Mouse (Mus musculus) kidney, embryonic 14.5 days (tissue): ENCODE measurements at regions not wholly inside any gene's neighbourhood (a gene's known extent, or its start where the extent isn't known, plus 50 kb on each side); places are given as distances from the start of the nearest gene placed in this dataset.

Experiments
- ATAC-seq: fragments of 200-750 bp; cut with Nextera tagmentation; 2 replicates; pipeline ENCODE4 v1.8.0; 2017; ENCODE audit warnings: moderate number of reproducible peaks, mild to moderate bottlenecking, moderate TSS enrichment, moderate library complexity; ENCODE audit not compliant: low FRiP score, low TSS enrichment
- H3K27ac ChIP-seq: fragments of 300-500 bp; sonication (generic); 2 replicates; pipeline ENCODE4 v1.5.1; 2014; ENCODE audit warnings: low read depth, mild to moderate bottlenecking, low read length, moderate library complexity, mixed read lengths
- H3K27me3 ChIP-seq: fragments of 300-500 bp; sonication (generic); 2 replicates; pipeline ENCODE4 v1.6.1; 2014; ENCODE audit warnings: mild to moderate bottlenecking, low read length; ENCODE audit not compliant: control insufficient read depth, insufficient read depth
- H3K36me3 ChIP-seq: fragments of 300-500 bp; sonication (generic); 2 replicates; pipeline ENCODE4 v1.6.1; 2014; ENCODE audit warnings: low read length, mixed read lengths; ENCODE audit not compliant: control insufficient read depth, insufficient read depth
- H3K4me1 ChIP-seq: fragments of 300-500 bp; sonication (generic); 2 replicates; pipeline ENCODE4 v1.6.1; 2014; ENCODE audit warnings: low read length, mixed read lengths; ENCODE audit not compliant: control insufficient read depth, insufficient read depth
- H3K4me2 ChIP-seq: fragments of 300-500 bp; sonication (generic); replicated peaks from 2 replicates; pipeline ENCODE4 v1.6.1; 2014; ENCODE audit warnings: low read depth, mild to moderate bottlenecking, low read length
- H3K4me3 ChIP-seq: fragments of 300-500 bp; sonication (generic); 2 replicates; pipeline ENCODE4 v1.5.1; 2014; ENCODE audit warnings: mild to moderate bottlenecking, low read length
- H3K9ac ChIP-seq: fragments of 300-500 bp; sonication (generic); 2 replicates; pipeline ENCODE4 v1.6.1; 2014; ENCODE audit warnings: low read depth, mild to moderate bottlenecking, low read length, moderate library complexity
- H3K9me3 ChIP-seq: fragments of 300-500 bp; sonication (generic); 2 replicates; pipeline ENCODE4 v1.6.1; 2016; ENCODE audit warnings: low read length; ENCODE audit not compliant: control insufficient read depth
- WGBS: fragments of 180-500 bp; shearing (Covaris S2); extraction: QIAGEN DNeasy Blood & Tissue Kit; methylation state at CpG from one replicate; pipeline ENCODE4 v1.1.7; 2014; 5-methylcytosine and 5-hydroxymethylcytosine counted together

- no peak for ATAC-seq
These were observed 183.0 kb downstream of the Enc1 start for GRCm38 (mm10) chr13:97423911-97424310.

GRCm38 (mm10) chr13:97423298-97423817 lies 182.5 kb downstream of the Enc1 start:
- Histone ChIP-seq H3K9me3 (no peaks in the 10 kb centered on the region), H3K27ac (no peak overlapping the region), H3K4me3 (no peak overlapping the region), H3K36me3 (no peaks in the 10 kb centered on the region), H3K4me1 (0 out of 2 replicates have a peak, but pooled peaks cover 7% of the 10 kb centered on the region), H3K27me3 (no peaks in the 10 kb centered on the region), H3K4me2 (no peak overlapping the region), H3K9ac (no peak overlapping the region)
- WGBS, result 65% methylated on average over 5 of the region's 5 CpGs
- ATAC-seq, result no peak

More at GRCm38 (mm10) chr13:97423911-97424310, 183.0 kb downstream of the Enc1 start:
- WGBS, result 56% methylated on average over 6 of the region's 6 CpGs
- Histone ChIP-seq H3K9me3 (no peaks in the 10 kb centered on the region), H3K4me1 (0 out of 2 replicates have a peak, but pooled peaks cover 7% of the 10 kb centered on the region), H3K9ac (no peak overlapping the region), H3K27ac (no peak overlapping the region), H3K36me3 (no peaks in the 10 kb centered on the region), H3K27me3 (no peaks in the 10 kb centered on the region), H3K4me3 (no peak overlapping the region), H3K4me2 (no peak overlapping the region)

DNA sequence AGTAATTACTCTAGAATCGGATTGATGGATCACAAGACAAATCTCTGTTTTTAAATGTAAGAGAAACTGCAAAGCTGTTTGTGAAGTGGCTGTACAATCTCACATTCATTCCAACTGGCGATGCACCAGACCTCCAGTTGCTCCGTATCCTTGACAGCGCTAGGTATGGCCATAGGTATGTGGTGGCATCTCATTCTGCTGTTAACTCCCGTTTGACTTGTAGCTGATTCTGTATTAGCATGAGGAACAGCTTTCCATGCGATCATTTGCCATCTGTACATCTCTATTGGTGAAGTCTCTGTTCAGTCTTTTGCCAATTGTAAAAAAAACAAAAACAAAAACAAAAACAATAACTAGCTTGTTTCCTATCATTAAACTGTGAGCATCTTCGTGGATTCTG lies 182.0 kb downstream of the Enc1 start:
- H3K4me3 ChIP-seq, result no peak overlapping the region
- no peak overlapping the region for H3K4me2 ChIP-seq
- H3K9ac ChIP-seq, result no peak overlapping the region
- 84% methylated on average over 7 of the region's 7 CpGs for WGBS
- no peaks in the 10 kb centered on the region for H3K27me3 ChIP-seq
- no peak for ATAC-seq
- H3K9me3 ChIP-seq, result no peaks in the 10 kb centered on the region
- H3K4me1 ChIP-seq, result 0 out of 2 replicates have a peak, but pooled peaks cover 7% of the 10 kb centered on the region
- no peaks in the 10 kb centered on the region for H3K36me3 ChIP-seq
- no peak overlapping the region for H3K27ac ChIP-seq

DNA sequence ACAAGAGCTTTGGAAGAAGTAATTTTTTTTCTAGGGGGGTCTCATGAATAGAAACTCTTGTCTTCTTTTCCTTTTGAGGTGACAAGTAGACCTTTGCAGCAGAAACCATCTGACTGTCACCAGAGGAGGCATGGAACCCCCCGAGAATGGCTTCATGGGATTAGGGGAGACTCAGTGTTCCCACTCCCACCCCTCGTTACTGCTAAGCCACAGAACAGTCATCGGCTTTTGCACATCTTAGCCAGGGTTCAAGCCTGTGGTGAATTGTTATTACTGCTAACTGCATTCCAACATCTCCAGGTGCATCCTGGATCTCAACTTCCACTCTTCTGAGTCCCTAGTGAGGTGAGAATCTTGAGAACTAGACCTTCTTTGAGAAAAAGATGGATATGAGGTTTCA lies 180.9 kb downstream of the Enc1 start:
- Histone ChIP-seq H3K4me3 (no peak overlapping the region), H3K9me3 (no peaks in the 10 kb centered on the region), H3K4me1 (0 out of 2 replicates have a peak, but pooled peaks cover 7% of the 10 kb centered on the region), H3K36me3 (no peaks in the 10 kb centered on the region), H3K4me2 (no peak overlapping the region), H3K27ac (no peak overlapping the region), H3K9ac (no peak overlapping the region), H3K27me3 (no peaks in the 10 kb centered on the region)
- WGBS, result 98% methylated on average over 3 of the region's 3 CpGs
- ATAC-seq, result no peak

- no peak overlapping the region for H3K4me3 ChIP-seq
- no peak overlapping the region for H3K27ac ChIP-seq
- 36% methylated on average over 3 of the region's 3 CpGs for WGBS
- H3K4me1 ChIP-seq, result 0 out of 2 replicates have a peak, but pooled peaks cover 7% of the 10 kb centered on the region
- no peaks in the 10 kb centered on the region for H3K27me3 ChIP-seq
- H3K9me3 ChIP-seq, result no peaks in the 10 kb centered on the region
- no peak overlapping the region for H3K9ac ChIP-seq
- no peaks in the 10 kb centered on the region for H3K36me3 ChIP-seq
- ATAC-seq, result peak; percentile 62; the same call in 1 of the 2 replicates
- H3K4me2 ChIP-seq, result no peak overlapping the region
These were observed 179.9 kb downstream of the Enc1 start for GRCm38 (mm10) chr13:97420773-97421172.

DNA sequence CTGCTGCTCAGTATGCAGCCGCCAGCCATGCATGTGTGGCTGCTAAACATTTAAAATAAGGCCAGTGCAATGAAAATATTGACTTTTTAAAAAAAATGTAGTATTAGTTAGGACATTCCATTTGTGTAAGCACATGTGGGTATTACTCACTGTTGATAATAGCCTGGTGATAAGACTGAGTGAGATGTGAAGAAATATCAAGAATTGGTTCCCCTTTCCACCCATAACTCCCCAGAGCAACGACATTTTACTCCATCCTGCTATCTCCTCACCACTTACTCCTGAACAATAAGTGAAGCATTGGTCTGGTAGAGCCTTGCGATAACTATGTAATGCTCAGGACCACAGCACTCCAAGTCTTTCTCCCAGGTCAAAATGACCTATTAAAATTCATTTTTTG lies 178.2 kb downstream of the Enc1 start:
- WGBS, result 81% methylated on average over 3 of the region's 3 CpGs
- H3K9ac ChIP-seq, result no peak overlapping the region
- H3K27ac ChIP-seq, result no peak overlapping the region
- no peak overlapping the region for H3K4me3 ChIP-seq
- H3K9me3 ChIP-seq, result no peaks in the 10 kb centered on the region
- ATAC-seq, result no peak
- 0 out of 2 replicates have a peak, but pooled peaks cover 6% of the 10 kb centered on the region for H3K4me1 ChIP-seq
- no peaks in the 10 kb centered on the region for H3K27me3 ChIP-seq
- no peak overlapping the region for H3K4me2 ChIP-seq
- H3K36me3 ChIP-seq, result no peaks in the 10 kb centered on the region

DNA sequence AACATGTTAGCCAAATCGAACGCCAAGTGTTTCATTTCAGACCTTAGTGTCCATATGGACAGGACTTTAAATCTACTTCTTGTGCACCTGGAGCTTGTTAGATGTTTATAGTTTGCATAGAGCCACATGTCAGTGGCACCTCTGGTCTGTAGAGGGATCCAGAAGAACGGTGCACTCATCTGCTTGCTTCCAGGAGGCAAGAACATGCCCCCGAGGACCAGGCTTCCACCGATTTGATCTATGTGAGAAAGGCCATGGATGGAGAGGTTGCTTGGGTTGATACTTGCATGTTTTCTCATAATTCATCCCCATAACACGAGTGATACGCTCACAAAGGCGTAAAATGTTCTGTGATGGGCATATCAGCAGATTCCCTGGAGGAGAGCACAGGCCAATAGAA lies 177.8 kb downstream of the Enc1 start:
- no peak for ATAC-seq
- no peaks in the 10 kb centered on the region for H3K9me3 ChIP-seq
- no peak overlapping the region for H3K9ac ChIP-seq
- H3K4me3 ChIP-seq, result no peak overlapping the region
- H3K27me3 ChIP-seq, result no peaks in the 10 kb centered on the region
- 0 out of 2 replicates have a peak, but pooled peaks cover 2% of the 10 kb centered on the region for H3K4me1 ChIP-seq
- no peaks in the 10 kb centered on the region for H3K36me3 ChIP-seq
- H3K27ac ChIP-seq, result no peak overlapping the region
- H3K4me2 ChIP-seq, result no peak overlapping the region
- WGBS, result 63% methylated on average over 8 of the region's 8 CpGs

- Histone ChIP-seq H3K27ac (no peak overlapping the region), H3K4me3 (no peak overlapping the region), H3K36me3 (no peaks in the 10 kb centered on the region), H3K9me3 (no peaks in the 10 kb centered on the region), H3K4me1 (0 out of 2 replicates have a peak, but pooled peaks cover 2% of the 10 kb centered on the region), H3K9ac (no peak overlapping the region), H3K27me3 (no peaks in the 10 kb centered on the region), H3K4me2 (no peak overlapping the region)
- no peak for ATAC-seq
- 68% methylated on average over 6 of the region's 6 CpGs for WGBS
These were observed 177.2 kb downstream of the Enc1 start for GRCm38 (mm10) chr13:97418081-97418480.

GRCm38 (mm10) chr13:97415927-97416709 lies 175.2 kb downstream of the Enc1 start:
- Histone ChIP-seq H3K9ac (no peak overlapping the region), H3K36me3 (no peaks in the 10 kb centered on the region), H3K27me3 (no peaks in the 10 kb centered on the region), H3K4me3 (no peak overlapping the region), H3K27ac (no peak overlapping the region), H3K4me2 (no peak overlapping the region), H3K9me3 (no peaks in the 10 kb centered on the region), H3K4me1 (0 out of 2 replicates have a peak, but pooled peaks cover 2% of the 10 kb centered on the region)
- 70% methylated on average over 10 of the region's 10 CpGs for WGBS
- ATAC-seq, result no peak
